Mouse (Mus musculus) ES-E14 (cell line): ENCODE results near the gene Cldn6. TPM values are rescaled to one million over a fixed set of nuclear protein-coding genes. Genes with fewer than 3 reads are reported as not detected.
A peak's percentile ranks its signal among the peaks of the same experiment; 100 is the strongest.

Experiments used
- DNase-seq: peaks from one replicate; pipeline ENCODE4 v3.0.0-alpha.2; 2013; ENCODE audit warnings: low read depth, low spot score
- H3K27ac ChIP-seq: 2 replicates; pipeline ENCODE4 v1.5.1; 2012; ENCODE audit warnings: low read depth, mild to moderate bottlenecking, low read length, moderate library complexity, mixed read lengths; ENCODE audit not compliant: poor library complexity, insufficient read depth, severe bottlenecking
- H3K36me3 ChIP-seq: 2 replicates; pipeline ENCODE4 v1.6.1; 2012; ENCODE audit warnings: mild to moderate bottlenecking, low read length, moderate library complexity, mixed read lengths; ENCODE audit not compliant: control insufficient read depth, poor library complexity, insufficient read depth, severe bottlenecking
- H3K4me1 ChIP-seq, 2 experiments: fragments of 150-350 bp in 1 of 2; sonication (generic) in 1 of 2; 2 replicates each; pipeline ENCODE4 v1.6.1; 2012; ENCODE audit warnings: low read length in 2 of 2, mild to moderate bottlenecking in 1 of 2, mixed read lengths in 1 of 2; ENCODE audit not compliant: control insufficient read depth in 2 of 2, insufficient read depth in 2 of 2, poor library complexity in 1 of 2
- H3K4me3 ChIP-seq, 2 experiments: fragments of 150-350 bp in 1 of 2; sonication (generic) in 1 of 2; 2 replicates each; pipeline ENCODE4 v1.5.1; 2012; ENCODE audit warnings: low read length in 2 of 2, low read depth in 1 of 2, mild to moderate bottlenecking in 1 of 2, mixed read lengths in 1 of 2; ENCODE audit not compliant: insufficient read depth in 1 of 2, poor library complexity in 1 of 2, severe bottlenecking in 1 of 2
- H3K9ac ChIP-seq: 2 replicates; pipeline ENCODE4 v1.6.1; 2012; ENCODE audit warnings: low read depth, mild to moderate bottlenecking, low read length, mixed read lengths; ENCODE audit not compliant: poor library complexity, insufficient read depth, severe bottlenecking
- H3K9me3 ChIP-seq: fragments of 150-350 bp; sonication (generic); 2 replicates; pipeline ENCODE4 v1.6.1; 2012; ENCODE audit warnings: low read depth, mild to moderate bottlenecking, low read length; ENCODE audit not compliant: control insufficient read depth, insufficient read depth
- CHD2 ChIP-seq: IDR thresholded peaks from 2 replicates; pipeline ENCODE4 v1.6.1; 2014; ENCODE audit warnings: mild to moderate bottlenecking, low read depth, low read length, inconsistent platforms
- HCFC1 ChIP-seq: IDR thresholded peaks from 2 replicates; pipeline ENCODE4 v1.6.1; 2012; ENCODE audit warnings: low read length, inconsistent platforms, borderline replicate concordance; ENCODE audit not compliant: insufficient read depth
- MAFK ChIP-seq: IDR thresholded peaks from 2 replicates; pipeline ENCODE4 v1.6.1; 2014; ENCODE audit warnings: mild to moderate bottlenecking, low read depth, low read length, inconsistent platforms; ENCODE audit not compliant: insufficient read depth
- ZC3H11A ChIP-seq: IDR thresholded peaks from 2 replicates; pipeline ENCODE4 v1.6.1; 2012; ENCODE audit warnings: low read depth, mild to moderate bottlenecking, inconsistent platforms, low read length, borderline replicate concordance
- ZNF384 ChIP-seq: IDR thresholded peaks from 2 replicates; pipeline ENCODE4 v1.6.1; 2012; ENCODE audit warnings: low read depth, low read length, inconsistent platforms
- in situ Hi-C, 2 experiments: fragments of 600-800 bp; cut with MboI; formaldehyde crosslinking; loops; one replicate each; pipeline ENCODE4 v1.15.1; 2025; ENCODE audit warnings: low sequenced_read_pairs in 2 of 2, inconsistent platforms in 1 of 2; ENCODE audit not compliant: unreplicated experiment in 2 of 2
- total RNA-seq: library from RNA; depleted of rRNA; stranded (reverse); fragments of 300-350 nt; gene quantifications from 2 replicates; pipeline ENCODE4 v1.2.3, GENCODE M21; 2012

Gene Cldn6
- total RNA-seq, 1 experiment, result 72.7 TPM

DNA sequence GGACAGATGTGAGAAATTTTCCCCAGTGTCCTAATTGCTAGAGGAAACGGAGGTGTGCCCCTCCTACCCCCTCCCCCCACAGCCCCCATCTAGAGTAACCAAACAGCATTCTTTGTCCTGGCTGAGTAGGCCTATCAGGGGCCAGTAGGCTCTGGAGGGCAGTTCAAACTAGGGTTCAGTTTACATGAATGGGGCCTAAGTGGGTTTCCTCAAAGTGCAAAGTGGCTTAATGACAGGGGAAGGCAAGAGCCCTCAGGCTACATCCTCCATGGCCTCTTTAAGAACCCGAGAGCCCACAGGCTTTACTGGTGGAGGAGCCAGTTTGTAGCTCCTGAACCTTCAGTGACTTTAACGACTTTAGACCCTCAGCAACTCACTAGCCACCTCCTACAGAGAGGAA is 16.8 kb downstream of the Cldn6 start:
- peaks cover 2 to 27% of the 10 kb centered on the region in 2 experiments; a peak in 3 of 4 replicates for H3K4me1 ChIP-seq
- H3K4me3 ChIP-seq, result no peak overlapping the region
- peak overlapping the region; percentile 53 for H3K27ac ChIP-seq
- H3K9ac ChIP-seq, result no peak overlapping the region
- TF ChIP-seq HCFC1 (no peak), ZNF384 (no peak), ZC3H11A (no peak), CHD2 (no peak), MAFK (no peak)
- H3K36me3 ChIP-seq, result no peaks in the 10 kb centered on the region
- in situ Hi-C loops, result no loop called here
- no peak for DNase-seq
- no peaks in the 10 kb centered on the region for H3K9me3 ChIP-seq

DNA sequence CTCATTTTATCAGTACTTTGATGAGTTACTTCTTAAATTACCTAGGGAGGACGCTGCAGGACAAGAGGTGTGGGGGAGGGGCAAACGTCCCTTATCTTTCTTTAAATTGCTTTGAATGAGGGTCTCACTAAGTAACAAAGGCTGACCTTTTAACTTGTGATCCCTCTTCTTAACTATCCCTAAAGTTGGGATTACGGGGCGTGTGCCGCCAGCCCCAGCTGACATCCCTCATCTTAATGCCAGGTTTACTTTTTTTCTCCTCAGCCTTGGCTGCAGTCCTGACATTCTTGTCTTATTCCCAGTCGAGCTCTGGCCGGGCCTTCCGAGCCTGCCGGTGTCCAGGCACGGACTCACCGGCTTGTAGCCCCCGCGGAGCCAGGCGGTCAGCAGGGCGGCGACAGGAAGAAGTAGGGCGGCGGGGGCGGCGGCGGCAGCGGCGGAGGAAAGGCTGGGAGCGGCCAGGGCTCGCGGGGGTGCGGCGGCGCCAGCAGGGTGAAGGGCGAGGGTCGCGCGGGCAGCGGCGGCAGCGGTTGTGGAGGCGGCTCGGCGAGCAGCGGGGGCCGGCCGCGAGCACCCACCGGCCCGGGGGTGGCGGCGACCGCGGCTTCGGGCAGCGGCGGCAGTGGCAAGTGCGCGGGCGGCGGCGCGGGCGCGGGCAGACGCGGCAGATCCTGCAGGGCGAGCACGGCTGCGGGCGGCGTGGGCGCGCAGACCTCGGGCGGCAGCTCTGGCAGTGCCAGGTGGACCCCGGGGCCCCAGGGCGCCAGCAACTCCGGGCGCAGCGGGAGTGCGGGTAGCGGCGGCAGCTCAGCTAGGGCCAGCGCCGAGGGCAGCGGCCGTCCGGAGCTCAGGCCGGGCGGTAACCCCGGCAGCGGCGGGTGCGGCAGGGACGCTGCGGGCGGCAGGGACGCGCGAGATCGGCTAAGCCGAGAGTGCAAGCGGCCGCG is 20.4 kb downstream of the Cldn6 start:
- Histone ChIP-seq H3K4me3 (peak overlapping the region; percentile 75 to 88), H3K36me3 (no peaks in the 10 kb centered on the region), H3K9me3 (no peaks in the 10 kb centered on the region), H3K9ac (peak overlapping the region; percentile 70), H3K4me1 (peaks cover 0 to 25% of the 10 kb centered on the region in 2 experiments; a peak in 2 of 4 replicates), H3K27ac (no peak overlapping the region)
- in situ Hi-C loops, result no loop called here
- DNase-seq, result no peak
- TF ChIP-seq CHD2 (no peak), HCFC1 (no peak), ZC3H11A (no peak)

DNA sequence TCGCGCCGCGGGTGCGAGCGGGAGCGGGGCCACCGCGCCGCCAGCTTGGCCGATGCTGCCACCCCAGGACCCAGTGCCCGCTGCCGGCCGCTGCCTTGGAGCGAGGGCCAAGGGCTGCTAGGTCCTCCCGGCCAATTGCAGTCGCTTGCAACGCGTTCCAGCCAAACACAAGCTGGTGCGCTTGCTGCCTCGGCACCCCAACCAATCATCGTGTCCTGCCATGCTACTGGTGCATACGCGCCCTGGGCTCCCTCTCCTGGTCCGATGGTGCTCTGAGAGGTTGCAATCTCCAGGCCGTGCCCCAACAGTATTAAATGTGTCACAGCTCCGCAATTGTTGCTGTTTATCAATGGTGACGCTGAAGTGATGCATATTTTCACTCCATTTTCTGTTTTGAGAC is 21.0 kb downstream of the Cldn6 start:
- Histone ChIP-seq H3K9me3 (no peaks in the 10 kb centered on the region), H3K27ac (no peak overlapping the region), H3K4me3 (peak overlapping the region; percentile 75 to 88), H3K36me3 (no peaks in the 10 kb centered on the region), H3K9ac (peak overlapping the region; percentile 70), H3K4me1 (peaks cover 0 to 22% of the 10 kb centered on the region in 2 experiments; a peak in 2 of 4 replicates)
- in situ Hi-C loops, result no loop called here
- DNase-seq, result peak; percentile 82
- peak; percentile 76 for TF ChIP-seq CHD2
- no peak for TF ChIP-seq ZNF384
- no peak for TF ChIP-seq HCFC1

DNA sequence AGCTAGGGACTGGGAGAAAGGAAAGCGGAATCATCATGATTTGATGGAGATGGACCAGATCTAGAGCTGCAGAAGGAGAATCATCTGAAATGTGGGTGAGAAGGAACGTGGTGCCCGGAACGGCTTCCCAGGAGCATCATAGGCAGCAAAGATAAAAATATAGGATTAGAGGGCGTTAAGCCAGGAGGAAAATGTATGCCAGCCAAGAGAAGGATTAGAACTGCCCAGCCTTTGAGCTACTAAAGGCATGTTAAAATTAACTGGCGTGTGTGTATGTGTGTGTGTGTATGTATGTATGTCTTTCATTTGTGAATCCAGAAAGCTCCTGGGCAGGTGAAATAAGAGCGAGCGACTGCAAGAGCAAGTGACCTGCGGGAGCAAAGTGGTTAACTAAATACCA is 24.3 kb downstream of the Cldn6 start:
- no peaks in the 10 kb centered on the region for H3K36me3 ChIP-seq
- no peak overlapping the region for H3K27ac ChIP-seq
- no peak overlapping the region for H3K9ac ChIP-seq
- in situ Hi-C loops, result no loop called here
- H3K9me3 ChIP-seq, result no peaks in the 10 kb centered on the region
- peaks cover 0 to 15% of the 10 kb centered on the region in 2 experiments; a peak in 1 of 4 replicates for H3K4me1 ChIP-seq
- no peak for TF ChIP-seq CHD2
- no peak for TF ChIP-seq MAFK
- no peak for TF ChIP-seq ZNF384
- no peak for TF ChIP-seq HCFC1
- TF ChIP-seq ZC3H11A, result no peak
- DNase-seq, result no peak
- no peak overlapping the region for H3K4me3 ChIP-seq
